Comparison of ENCODE assay signal across 10 mouse cellular contexts in genomic region chr5:125024002-125024401, GRCm38 (mm10). TPM values are rescaled to one million over a fixed set of nuclear protein-coding genes. Genes with fewer than 3 reads are reported as not detected.
DNase-seq lines count a peak whose midpoint lies in the region; ATAC-seq and TF ChIP-seq lines count a peak whose summit lies in the region.
"Had no signal": no experiment of that assay in that cellular context is flagged by ENCODE, and none has a peak within 500 bp of the region (broad histone marks: within the 10 kb centered on the region; RNA-seq: fewer than 3 reads in every experiment).

No protein-coding gene starts in this region.

- H3K4me1 ChIP-seq in CH12.LX (ENCODE audit: control insufficient read depth in 1 of 2, insufficient read depth in 2 of 2), result no peaks in the 10 kb centered on the region
- H3K4me1 ChIP-seq in forebrain, embryonic 16.5 days (replicated peaks; ENCODE audit: control insufficient read depth, insufficient read depth, low read length), result no peaks in the 10 kb centered on the region

- TF ChIP-seq CTCF in CH12.LX (conservative IDR thresholded peaks at IDR 0.05 in 1 of 2, IDR thresholded peaks at IDR 0.05 in 1 of 2; ENCODE audit: low read depth in 2 of 2, low read length in 2 of 2), result peak in 1 of 2 experiments; percentile 49; a peak in 2 of 4 replicates

- TF ChIP-seq POLR2A in CH12.LX (IDR thresholded peaks at IDR 0.05; ENCODE audit: low read depth, low read length), result no peak

- DNase-seq in cerebellum, postnatal 10 days, result peak; percentile 82 to 83
- DNase-seq in layer of hippocampus, postnatal 10 days (ENCODE audit: low spot score in 2 of 2), result peak; percentile 62 to 72
- DNase-seq in layer of hippocampus, adult 9-10 months (ENCODE audit: low spot score), result no peak
- DNase-seq in CH12.LX (ENCODE audit: extremely low read depth), result no peak
- DNase-seq in neural tube, embryonic 10.5 days (ENCODE audit: extremely low spot score, low spot score), result no peak
- no peak for DNase-seq in heart, adult 8-10 months (ENCODE audit: low spot score)

- H3K79me2 ChIP-seq in CH12.LX (replicated peaks; ENCODE audit: control insufficient read depth, extremely low read depth, insufficient read depth, poor library complexity, severe bottlenecking), result no peaks in the 10 kb centered on the region

- no peak for ATAC-seq in cerebellum, adult (ENCODE audit: insufficient number of reproducible peaks, low FRiP score, low TSS enrichment)
- ATAC-seq in forebrain, embryonic 16.5 days, result peak; percentile 35; the same call in 1 of the 2 replicates

- TF ChIP-seq RAD21 in CH12.LX (IDR thresholded peaks at IDR 0.05; ENCODE audit: low read depth, low read length), result peak; percentile 24

- H3K27ac ChIP-seq in CH12.LX (ENCODE audit: insufficient read depth, low read depth), result no peak overlapping the region
- no peak overlapping the region for H3K27ac ChIP-seq in forebrain, embryonic 16.5 days (ENCODE audit: low read length)
- H3K27ac ChIP-seq: heart, embryonic 13.5 days had no signal

- H3K4me2 ChIP-seq in CH12.LX (ENCODE audit: insufficient read depth, low read depth, poor library complexity, severe bottlenecking), result no peak overlapping the region
- H3K4me2 ChIP-seq in forebrain, embryonic 16.5 days (ENCODE audit: low read length), result no peak overlapping the region
- H3K4me2 ChIP-seq: heart, embryonic 13.5 days had no signal

- dilution Hi-C loops in CH12.LX (cut with MboI; ENCODE audit: extremely low pct_ligation_motif_present, extremely low pct_unique_long_range_greater_than_20kb, low sequenced_read_pairs), result no loop called here

- H3K27me3 ChIP-seq in CH12.LX (replicated peaks), result no peaks in the 10 kb centered on the region
- no peaks in the 10 kb centered on the region for H3K27me3 ChIP-seq in forebrain, embryonic 16.5 days (replicated peaks; ENCODE audit: control insufficient read depth, insufficient read depth, low read length)
- H3K27me3 ChIP-seq: heart, embryonic 13.5 days had no signal

- H3K4me3 ChIP-seq in CH12.LX (replicated peaks in 1 of 3; ENCODE audit: low read depth in 2 of 3, low read length in 2 of 3, poor library complexity in 1 of 3), result no peak overlapping the region
- no peak overlapping the region for H3K4me3 ChIP-seq in forebrain, embryonic 16.5 days (replicated peaks; ENCODE audit: low read length)
- H3K4me3 ChIP-seq: heart, embryonic 13.5 days; myocyte had no signal

- 76% methylated on average over 14 of the region's 14 CpGs for WGBS in forebrain, embryonic 16.5 days

- in situ Hi-C loops in CH12.LX (cut with MboI; ENCODE audit: low pct_ligation_motif_present, low pct_unique_long_range_greater_than_20kb, low sequenced_read_pairs), result no loop called here

- no peaks in the 10 kb centered on the region for H3K9me3 ChIP-seq in CH12.LX (replicated peaks; ENCODE audit: low read length)
- no peaks in the 10 kb centered on the region for H3K9me3 ChIP-seq in forebrain, embryonic 16.5 days (ENCODE audit: control insufficient read depth, low read length)
- H3K9me3 ChIP-seq: heart, embryonic 13.5 days had no signal

- no peak for TF ChIP-seq EP300 in CH12.LX (IDR thresholded peaks at IDR 0.05; ENCODE audit: low read length)

- no peak overlapping the region for H3K9ac ChIP-seq in CH12.LX (ENCODE audit: insufficient read depth, low read depth)
- no peak overlapping the region for H3K9ac ChIP-seq in forebrain, embryonic 16.5 days (replicated peaks; ENCODE audit: low read depth, low read length)
- H3K9ac ChIP-seq: heart, embryonic 13.5 days had no signal

- peaks cover 70 to 98% of the 10 kb centered on the region in 2 experiments for H3K36me3 ChIP-seq in CH12.LX (replicated peaks in 1 of 2; ENCODE audit: control insufficient read depth in 1 of 2, insufficient read depth in 1 of 2, low read length in 1 of 2)
- H3K36me3 ChIP-seq in forebrain, embryonic 16.5 days (ENCODE audit: control insufficient read depth, insufficient read depth), result peaks cover 43% of the 10 kb centered on the region

TF ChIP-seq in CH12.LX, 34 proteins besides CTCF, POLR2A, EP300 and RAD21:
- TF ChIP-seq ZC3H11A (IDR thresholded peaks at IDR 0.05; ENCODE audit: low read depth, low read length) (no peak), MYC (IDR thresholded peaks at IDR 0.05; ENCODE audit: low read depth, low read length) (no peak), IRF4 (IDR thresholded peaks at IDR 0.05; ENCODE audit: low read depth, low read length) (no peak), CHD1 (IDR thresholded peaks at IDR 0.05; ENCODE audit: low read depth, low read length) (no peak), MAFK (IDR thresholded peaks at IDR 0.05; ENCODE audit: insufficient replicate concordance, low read length) (no peak), SIN3A (IDR thresholded peaks at IDR 0.05; ENCODE audit: low read length) (no peak), MAX (IDR thresholded peaks at IDR 0.05; ENCODE audit: low read length) (no peak), SMC3 (IDR thresholded peaks at IDR 0.05; ENCODE audit: low read depth, low read length) (peak; percentile 55)

RNA-seq across cellular contexts. Expression of gene Rflna, which starts 21.0 kb away (rescaled TPM):
- total RNA-seq in layer of hippocampus, postnatal 10 days (2021), result 1 to 10 TPM; 1.5 to 1.7 TPM
- total RNA-seq in CH12.LX (2012; rRNA removed), result 0.08 and 0.17 TPM in 2 replicates
- not detected in 2 replicates for total RNA-seq in CH12.LX (2014; rRNA removed)
- 0.46 TPM in 1 of 2 replicates, not detected in the other for polyA plus RNA-seq in CH12.LX (2012; ENCODE audit: insufficient read length, low read depth)
- 3.7 and 4.0 TPM in 2 replicates for polyA plus RNA-seq in forebrain, embryonic 16.5 days (2015; fragmentation: Nextera tagmentation; extraction: Ambion mirVana)
- total RNA-seq in heart, adult 8-10 months (2022), result under 1 TPM in 2 of 4 experiments, not detected in 2; 0.19 to 0.24 TPM

Comparison
In these comparisons a context has a peak if more than half of its experiments do, and no peak if none do; other contexts are left out.
1. DNase-seq: peak in cerebellum, postnatal 10 days (2 of 2) and layer of hippocampus, postnatal 10 days (2 of 2); none in layer of hippocampus, adult 9-10 months (single experiment), CH12.LX (single experiment), neural tube, embryonic 10.5 days (single experiment) and heart, adult 8-10 months (single experiment).